ENCODE assay signal across 27 mouse cellular contexts in the genomic region with DNA sequence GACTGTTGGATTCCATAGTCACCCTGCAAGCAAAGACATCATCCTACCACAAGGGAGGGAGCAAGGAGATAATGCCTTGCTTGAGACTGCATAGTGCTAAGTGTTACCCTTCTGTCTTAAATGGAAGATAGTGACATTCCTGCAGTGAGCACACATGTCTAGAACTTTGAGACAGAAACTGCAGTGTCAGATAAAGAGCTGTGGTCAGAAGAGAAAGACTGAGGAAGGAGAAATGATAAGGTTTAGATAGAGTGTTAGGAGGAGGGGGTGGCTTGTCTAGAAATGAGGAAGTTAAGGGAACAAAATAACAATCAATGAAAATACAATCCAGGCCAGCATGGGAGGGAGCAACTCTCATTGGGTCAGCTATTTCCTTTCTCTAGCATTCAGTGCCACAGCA. TPM values are rescaled to one million over a fixed set of nuclear protein-coding genes. Genes with fewer than 3 reads are reported as not detected.
A peak's percentile ranks its signal among the peaks of the same experiment; 100 is the strongest.
DNase-seq lines count a peak whose midpoint lies in the region; ATAC-seq lines count a peak whose summit lies in the region.
"Had no signal": no experiment of that assay in that cellular context is flagged by ENCODE, and none has a peak within 500 bp of the region (broad histone marks: within the 10 kb centered on the region; RNA-seq: fewer than 3 reads in every experiment).

No protein-coding gene starts in this region.

- ATAC-seq in liver, embryonic 11.5 days (replicated peaks; ENCODE audit: low FRiP score): peak; percentile 83
- peak; percentile 61; the same call in 1 of the 2 replicates for ATAC-seq in liver, embryonic 13.5 days (ENCODE audit: low read depth)
- no peak for ATAC-seq in hindbrain, embryonic 11.5 days (ENCODE audit: low FRiP score)
- ATAC-seq: forebrain, embryonic 13.5 days; intestine, postnatal 0 days; midbrain, embryonic 15.5 days had no signal

- no peak overlapping the region for H3K9ac ChIP-seq in liver, embryonic 11.5 days (ENCODE audit: low read depth, low read length)
- no peak overlapping the region for H3K9ac ChIP-seq in liver, embryonic 13.5 days
- no peak overlapping the region for H3K9ac ChIP-seq in hindbrain, embryonic 11.5 days (ENCODE audit: low read depth, low read length)
- H3K9ac ChIP-seq: forebrain, embryonic 13.5 days; hindbrain, embryonic 14.5 days; lung, embryonic 15.5 days; midbrain, embryonic 15.5 days had no signal

- DNase-seq in liver, embryonic 11.5 days (ENCODE audit: low spot score): no peak
- DNase-seq in liver: no peak
- no peak for DNase-seq in liver, embryonic 13.5 days
- no peak for DNase-seq in limb, embryonic 10.5 days (ENCODE audit: low spot score)
- no peak for DNase-seq in right cerebral cortex, postnatal 4 days
- DNase-seq in hindbrain, embryonic 11.5 days (ENCODE audit: low spot score): no peak
- DNase-seq: adrenal gland, postnatal 25 days; cerebellum, adult 18-20 months; cerebellum, postnatal 14 days; gastrocnemius, postnatal 10 days; kidney, adult 9 months; kidney, postnatal 10 days; layer of hippocampus, postnatal 36 days; right cerebral cortex, adult 18-20 months had no signal

- no peaks in the 10 kb centered on the region for H3K36me3 ChIP-seq in liver, embryonic 11.5 days (ENCODE audit: control insufficient read depth, insufficient read depth, low read length)
- H3K36me3 ChIP-seq in liver, embryonic 13.5 days: no peaks in the 10 kb centered on the region
- no peaks in the 10 kb centered on the region for H3K36me3 ChIP-seq in megakaryocyte, embryonic 14.5 days (replicated peaks; ENCODE audit: low read length)
- no peaks in the 10 kb centered on the region for H3K36me3 ChIP-seq in limb, embryonic 10.5 days
- H3K36me3 ChIP-seq in hindbrain, embryonic 11.5 days (ENCODE audit: control insufficient read depth, insufficient read depth, low read length): no peaks in the 10 kb centered on the region
- H3K36me3 ChIP-seq: lung, embryonic 15.5 days; midbrain, embryonic 10.5 days; midbrain, embryonic 15.5 days had no signal

- no peaks in the 10 kb centered on the region for H3K4me1 ChIP-seq in liver, embryonic 11.5 days (replicated peaks; ENCODE audit: control insufficient read depth, insufficient read depth, low read length)
- H3K4me1 ChIP-seq in liver, embryonic 13.5 days (replicated peaks): 0 out of 2 replicates have a peak, but pooled peaks cover 2% of the 10 kb centered on the region
- peaks cover 31% of the 10 kb centered on the region for H3K4me1 ChIP-seq in megakaryocyte, embryonic 14.5 days
- no peaks in the 10 kb centered on the region for H3K4me1 ChIP-seq in limb, embryonic 10.5 days
- no peaks in the 10 kb centered on the region for H3K4me1 ChIP-seq in hindbrain, embryonic 11.5 days (replicated peaks; ENCODE audit: control insufficient read depth, insufficient read depth, low read length)
- H3K4me1 ChIP-seq: forebrain, embryonic 13.5 days; lung, embryonic 15.5 days; midbrain, embryonic 10.5 days; midbrain, embryonic 15.5 days had no signal

- no peak overlapping the region for H3K27ac ChIP-seq in liver, embryonic 11.5 days (ENCODE audit: low read depth, low read length)
- H3K27ac ChIP-seq in liver, embryonic 13.5 days: no peak overlapping the region
- H3K27ac ChIP-seq in limb, embryonic 10.5 days: no peak overlapping the region
- H3K27ac ChIP-seq in hindbrain, embryonic 11.5 days (ENCODE audit: low read depth, low read length): no peak overlapping the region
- H3K27ac ChIP-seq: forebrain, embryonic 13.5 days; hindbrain, embryonic 14.5 days; lung, embryonic 15.5 days; midbrain, embryonic 10.5 days; midbrain, embryonic 15.5 days had no signal

- H3K27me3 ChIP-seq in liver, embryonic 11.5 days (replicated peaks; ENCODE audit: control insufficient read depth, insufficient read depth, low read length): no peaks in the 10 kb centered on the region
- H3K27me3 ChIP-seq in liver, embryonic 13.5 days: no peaks in the 10 kb centered on the region
- no peaks in the 10 kb centered on the region for H3K27me3 ChIP-seq in megakaryocyte, embryonic 14.5 days (replicated peaks)
- no peaks in the 10 kb centered on the region for H3K27me3 ChIP-seq in limb, embryonic 10.5 days (ENCODE audit: low read depth, poor library complexity, severe bottlenecking)
- H3K27me3 ChIP-seq in hindbrain, embryonic 11.5 days (ENCODE audit: control insufficient read depth, insufficient read depth, low read length): no peaks in the 10 kb centered on the region
- H3K27me3 ChIP-seq: forebrain, embryonic 13.5 days; lung, embryonic 15.5 days; midbrain, embryonic 15.5 days had no signal

- no peaks in the 10 kb centered on the region for H3K9me3 ChIP-seq in liver, embryonic 11.5 days (ENCODE audit: control insufficient read depth, low read length)
- no peaks in the 10 kb centered on the region for H3K9me3 ChIP-seq in liver, embryonic 13.5 days (replicated peaks)
- H3K9me3 ChIP-seq in megakaryocyte, embryonic 14.5 days: no peaks in the 10 kb centered on the region
- H3K9me3 ChIP-seq in limb, embryonic 10.5 days (replicated peaks): no peaks in the 10 kb centered on the region
- no peaks in the 10 kb centered on the region for H3K9me3 ChIP-seq in hindbrain, embryonic 11.5 days (ENCODE audit: control insufficient read depth, low read length)
- H3K9me3 ChIP-seq: forebrain, embryonic 13.5 days; lung, embryonic 15.5 days; midbrain, embryonic 10.5 days; midbrain, embryonic 15.5 days had no signal

- no peak overlapping the region for H3K4me2 ChIP-seq in liver, embryonic 11.5 days
- H3K4me2 ChIP-seq in liver, embryonic 13.5 days: no peak overlapping the region
- no peak overlapping the region for H3K4me2 ChIP-seq in hindbrain, embryonic 11.5 days (replicated peaks; ENCODE audit: low read depth, low read length)
- H3K4me2 ChIP-seq: forebrain, embryonic 13.5 days; hindbrain, embryonic 14.5 days; lung, embryonic 15.5 days; midbrain, embryonic 15.5 days had no signal

- no peak overlapping the region for H3K4me3 ChIP-seq in liver, embryonic 11.5 days (ENCODE audit: low read depth, low read length)
- H3K4me3 ChIP-seq in liver, embryonic 13.5 days (replicated peaks): no peak overlapping the region
- H3K4me3 ChIP-seq in megakaryocyte, embryonic 14.5 days (replicated peaks): peak overlapping the region; percentile 24
- no peak overlapping the region for H3K4me3 ChIP-seq in limb, embryonic 10.5 days
- no peak overlapping the region for H3K4me3 ChIP-seq in hindbrain, embryonic 11.5 days (ENCODE audit: low read depth, low read length)
- H3K4me3 ChIP-seq: forebrain, embryonic 13.5 days; lung, embryonic 15.5 days; midbrain, embryonic 10.5 days; midbrain, embryonic 15.5 days had no signal

RNA-seq across cellular contexts. Expression of a gene that starts 47.5 kb away (rescaled TPM):
- polyA plus RNA-seq in liver, embryonic 11.5 days (2014; fragmentation: Nextera tagmentation; extraction: Ambion mirVana): 2.5 TPM in 1 of 2 replicates, not detected in the other
- polyA plus RNA-seq in liver, embryonic 13.5 days (2015; fragmentation: Nextera tagmentation; extraction: Ambion mirVana): 0.60 and 0.67 TPM in 2 replicates
- polyA plus RNA-seq in megakaryocyte, embryonic 14.5 days (2012; ENCODE audit: insufficient read depth, low replicate concordance): 3.4 TPM in 1 of 2 replicates, not detected in the other
- 0.11 and 0.43 TPM in 2 replicates for polyA plus RNA-seq in limb, embryonic 10.5 days (2016; fragmentation: Nextera tagmentation; extraction: Ambion mirVana)
- 0.29 TPM in 1 of 2 replicates, not detected in the other for polyA plus RNA-seq in hindbrain, embryonic 11.5 days (2014; fragmentation: Nextera tagmentation; extraction: Ambion mirVana)
- polyA plus RNA-seq: brain, embryonic 14.5 days; embryonic facial prominence, embryonic 11.5 days; forebrain, embryonic 13.5 days; heart, embryonic 14.5 days; hindbrain, embryonic 14.5 days; midbrain, embryonic 10.5 days; stomach, embryonic 14.5 days had no signal

RNA-seq across cellular contexts. Expression of a gene that starts 47.5 kb away (rescaled TPM):
- 0.96 and 1.1 TPM in 2 replicates for polyA plus RNA-seq in liver, embryonic 11.5 days (2014; fragmentation: Nextera tagmentation; extraction: Ambion mirVana)
- polyA plus RNA-seq in liver, embryonic 13.5 days (2015; fragmentation: Nextera tagmentation; extraction: Ambion mirVana): 0.80 and 1.0 TPM in 2 replicates
- 12.6 and 37.6 TPM in 2 replicates for polyA plus RNA-seq in megakaryocyte, embryonic 14.5 days (2012; ENCODE audit: insufficient read depth, low replicate concordance)
- 0.06 TPM in 1 of 2 replicates, not detected in the other for polyA plus RNA-seq in limb, embryonic 10.5 days (2016; fragmentation: Nextera tagmentation; extraction: Ambion mirVana)
- polyA plus RNA-seq in hindbrain, embryonic 11.5 days (2014; fragmentation: Nextera tagmentation; extraction: Ambion mirVana): not detected in 2 replicates
- polyA plus RNA-seq: embryonic facial prominence, embryonic 11.5 days; forebrain, embryonic 13.5 days; limb, embryonic 11.5 days; midbrain, embryonic 10.5 days; neural tube, embryonic 11.5 days had no signal

RNA-seq across cellular contexts. Expression of a gene that starts 57.8 kb away (rescaled TPM):
- polyA plus RNA-seq in liver, embryonic 11.5 days (2014; fragmentation: Nextera tagmentation; extraction: Ambion mirVana): 3.3 and 5.1 TPM in 2 replicates
- 3.0 and 3.9 TPM in 2 replicates for polyA plus RNA-seq in liver, embryonic 13.5 days (2015; fragmentation: Nextera tagmentation; extraction: Ambion mirVana)
- 9.5 and 63.1 TPM in 2 replicates for polyA plus RNA-seq in megakaryocyte, embryonic 14.5 days (2012; ENCODE audit: insufficient read depth, low replicate concordance)
- 0.38 and 1.0 TPM in 2 replicates for polyA plus RNA-seq in limb, embryonic 10.5 days (2016; fragmentation: Nextera tagmentation; extraction: Ambion mirVana)
- 1.4 TPM in 2 replicates for polyA plus RNA-seq in hindbrain, embryonic 11.5 days (2014; fragmentation: Nextera tagmentation; extraction: Ambion mirVana)
